In genomic region chr8:46433656-46434055, GRCm38 (mm10) we compare ENCODE assay signal across 22 mouse cellular contexts. TPM values are rescaled to one million over a fixed set of nuclear protein-coding genes. Genes with fewer than 3 reads are reported as not detected.
DNase-seq lines count a peak whose midpoint lies in the region; TF ChIP-seq lines count a peak whose summit lies in the region.
"Had no signal": no experiment of that assay in that cellular context is flagged by ENCODE, and none has a peak within 500 bp of the region (broad histone marks: within the 10 kb centered on the region; RNA-seq: fewer than 3 reads in every experiment).

No protein-coding gene starts in this region.

- peak; percentile 41 for DNase-seq in adrenal gland, adult 2 months
- DNase-seq in adrenal gland, postnatal 10 days: no peak
- peak; percentile 23 for DNase-seq in adrenal gland, postnatal 14 days
- DNase-seq in adrenal gland, postnatal 4 days (ENCODE audit: low spot score in 2 of 2): no peak
- DNase-seq in liver, adult 2 months (ENCODE audit: extremely low read depth, low read depth, low spot score): peak; percentile 59
- no peak for DNase-seq in liver
- DNase-seq in splenic B cell, adult 2 months (ENCODE audit: low read depth, low spot score): peak; percentile 9
- DNase-seq in cerebellum, adult 9-10 months: no peak
- DNase-seq: B cell, adult 2 months; cerebellum, adult 11-12 months; cerebellum, adult 2 months; cerebellum, adult 9-11 months; cerebellum, postnatal 14 days; cerebellum, postnatal 36 days; embryo, embryonic 11 days had no signal

- H3K4me3 ChIP-seq in liver, adult 2 months (ENCODE audit: insufficient read depth, low read depth, low read length): no peak overlapping the region
- H3K4me3 ChIP-seq: embryonic facial prominence, embryonic 13.5 days; embryonic facial prominence, embryonic 15.5 days; erythroblast, embryonic 14.5 days; forebrain, embryonic 10.5 days; forebrain, embryonic 12.5 days had no signal

- WGBS in liver, adult 2 months: 10% methylated on average over 1 of the region's 1 CpGs

- no peak overlapping the region for H3K9ac ChIP-seq in liver, adult 2 months (ENCODE audit: low read depth, low read length)
- H3K9ac ChIP-seq: embryonic facial prominence, embryonic 13.5 days; embryonic facial prominence, embryonic 15.5 days; forebrain, embryonic 12.5 days had no signal

- H3K4me1 ChIP-seq in liver, adult 2 months (ENCODE audit: control insufficient read depth, insufficient read depth, low read length): peaks cover 2% of the 10 kb centered on the region; the same call in 1 of the 2 replicates
- H3K4me1 ChIP-seq: embryonic facial prominence, embryonic 13.5 days; embryonic facial prominence, embryonic 15.5 days; forebrain, embryonic 10.5 days; forebrain, embryonic 12.5 days had no signal

- H3K79me2 ChIP-seq in liver, adult 2 months (ENCODE audit: control insufficient read depth, insufficient read depth, low read length): no peaks in the 10 kb centered on the region

- H3K27me3 ChIP-seq in liver, adult 2 months (ENCODE audit: control insufficient read depth, insufficient read depth, low read length): no peaks in the 10 kb centered on the region
- no peaks in the 10 kb centered on the region for H3K27me3 ChIP-seq in splenic B cell, adult 2 months (ENCODE audit: control insufficient read depth, insufficient read depth, low read length, poor library complexity, severe bottlenecking)
- H3K27me3 ChIP-seq: CH12.LX; embryonic facial prominence, embryonic 13.5 days; embryonic facial prominence, embryonic 15.5 days; forebrain, embryonic 12.5 days had no signal

- no peaks in the 10 kb centered on the region for H3K36me3 ChIP-seq in liver, adult 2 months (ENCODE audit: control insufficient read depth, insufficient read depth, low read length)
- no peaks in the 10 kb centered on the region for H3K36me3 ChIP-seq in splenic B cell, adult 2 months (ENCODE audit: control insufficient read depth, insufficient read depth, low read length, poor library complexity, severe bottlenecking)
- H3K36me3 ChIP-seq: embryonic facial prominence, embryonic 13.5 days; embryonic facial prominence, embryonic 15.5 days; forebrain, embryonic 10.5 days; forebrain, embryonic 12.5 days; G1E had no signal

- H3K27ac ChIP-seq in liver, adult 2 months (replicated peaks; ENCODE audit: insufficient read depth, low read depth, low read length): no peak overlapping the region
- H3K27ac ChIP-seq: embryonic facial prominence, embryonic 13.5 days; embryonic facial prominence, embryonic 15.5 days; forebrain, embryonic 10.5 days; forebrain, embryonic 12.5 days had no signal

- no peak for TF ChIP-seq POLR2A in liver, adult 2 months (IDR thresholded peaks at IDR 0.05; ENCODE audit: extremely low read depth, insufficient read depth, low read length)

- TF ChIP-seq CTCF in liver, adult 2 months (IDR thresholded peaks at IDR 0.05; ENCODE audit: low read depth, low read length): no peak

RNA-seq across cellular contexts. Expression of gene Acsl1, which starts 37.2 kb away (rescaled TPM):
- total RNA-seq in adrenal gland, adult 2 months (2021): 100 to 1,000 TPM; 620 to 836 TPM
- 85.5 and 136 TPM in 2 replicates for polyA plus RNA-seq in adrenal gland, adult 2 months (2012; rRNA removed)
- 100 to 1,000 TPM; 915 to 931 TPM for total RNA-seq in adrenal gland, postnatal 10 days (2021)
- 631 and 851 TPM in 2 replicates for total RNA-seq in adrenal gland, postnatal 14 days (2021)
- 100 to 1,000 TPM; 217 to 313 TPM for total RNA-seq in adrenal gland, postnatal 4 days (2021)
- 447 and 506 TPM in 2 replicates for total RNA-seq in liver, adult 2 months (2014; rRNA removed)
- 322 and 338 TPM in 2 replicates for polyA plus RNA-seq in liver, adult 2 months (2012; rRNA removed)

Comparison
In these comparisons a context has a peak if more than half of its experiments do, and no peak if none do; other contexts are left out.
1. DNase-seq: peak in adrenal gland, adult 2 months (single experiment), adrenal gland, postnatal 14 days (single experiment), liver, adult 2 months (single experiment) and splenic B cell, adult 2 months (single experiment); none in adrenal gland, postnatal 10 days (single experiment), adrenal gland, postnatal 4 days (0 of 2), liver (single experiment) and cerebellum, adult 9-10 months (single experiment).